Mouse (Mus musculus): Measurements from ENCODE around the gene Zc3hav1. TPM values are rescaled to one million over a fixed set of nuclear protein-coding genes. Genes with fewer than 3 reads are reported as not detected.

Gene Zc3hav1
- polyA plus RNA-seq, 1 experiment from 2014 or later, result 95.7 TPM

DNA sequence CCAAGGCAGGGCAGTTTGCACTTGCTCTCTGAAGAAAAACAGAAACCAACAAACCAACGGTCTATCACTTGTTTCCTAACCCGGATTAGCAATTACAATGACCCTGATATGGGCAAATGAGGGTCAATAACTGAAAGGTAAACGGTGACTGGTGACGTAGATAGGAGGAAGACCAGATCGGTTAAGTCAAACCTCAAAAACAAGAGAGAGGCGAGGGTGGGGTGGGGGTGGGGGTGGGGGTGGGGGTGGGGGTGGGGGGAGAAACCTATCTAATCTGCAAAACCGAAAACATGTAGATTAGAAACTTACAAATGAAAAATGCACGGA is 11.8 kb downstream of the Zc3hav1 start:
- 23% methylated on average over 6 of the region's 8 CpGs for WGBS (ENCODE audit: missing documents)
- peak overlapping the region; percentile 15; the same call in 1 of the 2 replicates for H3K27ac ChIP-seq
- peaks cover 33% of the 10 kb centered on the region for H3K36me3 ChIP-seq (ENCODE audit: inconsistent target)
- peaks cover 100% of the 10 kb centered on the region for H3K79me2 ChIP-seq (ENCODE audit: inconsistent target)
- peak overlapping the region; percentile 3; the same call in 1 of the 2 replicates for H3K4me3 ChIP-seq (ENCODE audit: inconsistent target)

DNA sequence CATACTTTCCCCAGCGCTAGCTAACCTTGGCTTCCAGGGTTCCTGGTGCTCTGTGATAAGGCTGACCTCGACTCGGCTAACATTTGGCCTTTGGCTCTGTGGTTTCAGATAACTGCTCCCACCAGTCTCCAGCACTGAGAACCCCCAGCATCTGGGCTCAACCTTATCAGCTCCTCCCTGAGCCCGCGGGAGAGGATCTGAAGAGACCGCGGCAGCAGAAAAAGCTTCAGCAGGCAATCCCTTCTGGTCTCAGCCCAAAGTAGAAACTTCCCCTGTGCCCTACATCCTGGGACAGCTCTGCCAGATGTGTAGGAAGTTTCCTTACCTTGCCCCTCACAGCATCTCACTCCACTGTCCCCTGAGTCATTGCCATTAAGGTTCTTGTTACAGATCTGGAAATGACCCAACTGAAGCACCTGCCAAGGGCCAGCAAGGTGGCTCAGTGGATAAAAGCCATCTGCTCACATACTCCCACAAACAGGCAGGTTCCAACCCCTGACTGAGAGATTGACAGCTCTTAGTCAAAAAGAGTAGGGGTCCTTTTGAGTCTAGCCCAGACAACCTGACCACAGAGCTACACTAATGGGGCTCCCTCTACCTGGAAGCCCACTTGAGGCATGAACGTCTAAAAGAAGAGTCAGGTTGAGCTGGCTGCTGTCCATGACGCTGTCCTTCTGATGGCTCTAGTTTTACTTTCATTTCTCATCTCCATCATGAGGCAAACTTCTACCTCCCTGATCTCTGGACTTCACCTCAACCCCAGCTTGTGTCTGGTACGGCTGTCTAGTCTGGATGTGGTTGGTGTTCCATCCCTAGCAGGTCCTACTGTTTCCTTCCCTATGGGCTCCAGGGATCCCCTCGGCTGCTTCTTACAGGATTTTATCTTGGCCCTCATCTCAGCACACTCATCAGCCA is 12.4 kb downstream of the Zc3hav1 start:
- peaks cover 100% of the 10 kb centered on the region for H3K79me2 ChIP-seq (ENCODE audit: inconsistent target)
- 15% methylated on average over 11 of the region's 11 CpGs for WGBS (ENCODE audit: missing documents)
- H3K4me3 ChIP-seq (ENCODE audit: inconsistent target), result peak overlapping the region; percentile 3; the same call in 1 of the 2 replicates
- peaks cover 32% of the 10 kb centered on the region for H3K36me3 ChIP-seq (ENCODE audit: inconsistent target)
- peak overlapping the region; percentile 15; the same call in 1 of the 2 replicates for H3K27ac ChIP-seq

DNA sequence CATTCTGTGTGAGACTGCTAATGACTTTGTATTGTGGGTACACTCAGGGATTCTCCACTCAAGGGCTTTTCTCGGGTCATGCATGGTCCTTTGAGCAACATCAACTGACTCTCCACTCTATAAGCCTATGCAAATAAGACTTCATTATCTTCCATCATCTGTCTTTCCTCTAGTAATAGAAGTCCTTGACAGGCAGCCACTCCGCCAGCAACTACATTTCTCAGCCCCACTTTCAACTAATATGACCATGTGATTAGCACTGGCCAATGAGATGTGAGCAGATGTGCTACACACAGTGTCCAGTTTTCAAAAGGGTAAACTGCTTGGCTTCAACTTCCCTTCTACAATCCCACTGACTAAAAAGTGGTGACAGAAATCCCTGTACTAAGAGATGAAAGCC is 15.3 kb downstream of the Zc3hav1 start:
- peaks cover 100% of the 10 kb centered on the region for H3K79me2 ChIP-seq (ENCODE audit: inconsistent target)
- peaks cover 55% of the 10 kb centered on the region for H3K36me3 ChIP-seq (ENCODE audit: inconsistent target)
- no peak overlapping the region for H3K4me3 ChIP-seq (ENCODE audit: inconsistent target)
- no peak overlapping the region for H3K27ac ChIP-seq
- 97% methylated on average over 2 of the region's 2 CpGs for WGBS (ENCODE audit: missing documents)

DNA sequence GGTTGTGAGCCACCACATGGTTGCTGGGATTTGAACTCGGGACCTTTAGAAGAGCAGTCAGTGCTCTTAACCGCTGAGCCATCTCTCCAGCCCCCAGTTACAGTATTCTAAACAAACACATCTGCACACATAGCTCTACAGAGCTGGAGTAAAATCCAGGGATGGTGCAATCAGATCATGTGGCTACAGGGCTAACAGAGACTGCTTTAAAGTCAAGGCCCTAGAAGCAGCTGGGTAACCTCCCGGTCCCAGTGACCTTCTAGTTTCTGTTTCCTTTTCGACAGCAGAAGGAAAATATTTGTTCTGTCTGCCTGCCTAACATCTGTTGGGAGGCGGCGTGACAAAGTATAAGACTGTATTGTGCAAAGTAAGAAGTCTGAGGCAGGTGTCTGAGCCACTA is 16.5 kb downstream of the Zc3hav1 start:
- 72% methylated on average over 6 of the region's 6 CpGs for WGBS (ENCODE audit: missing documents)
- Histone ChIP-seq H3K4me3 (ENCODE audit: inconsistent target) (no peak overlapping the region), H3K36me3 (ENCODE audit: inconsistent target) (peaks cover 65% of the 10 kb centered on the region), H3K27ac (no peak overlapping the region), H3K79me2 (ENCODE audit: inconsistent target) (peaks cover 100% of the 10 kb centered on the region)

DNA sequence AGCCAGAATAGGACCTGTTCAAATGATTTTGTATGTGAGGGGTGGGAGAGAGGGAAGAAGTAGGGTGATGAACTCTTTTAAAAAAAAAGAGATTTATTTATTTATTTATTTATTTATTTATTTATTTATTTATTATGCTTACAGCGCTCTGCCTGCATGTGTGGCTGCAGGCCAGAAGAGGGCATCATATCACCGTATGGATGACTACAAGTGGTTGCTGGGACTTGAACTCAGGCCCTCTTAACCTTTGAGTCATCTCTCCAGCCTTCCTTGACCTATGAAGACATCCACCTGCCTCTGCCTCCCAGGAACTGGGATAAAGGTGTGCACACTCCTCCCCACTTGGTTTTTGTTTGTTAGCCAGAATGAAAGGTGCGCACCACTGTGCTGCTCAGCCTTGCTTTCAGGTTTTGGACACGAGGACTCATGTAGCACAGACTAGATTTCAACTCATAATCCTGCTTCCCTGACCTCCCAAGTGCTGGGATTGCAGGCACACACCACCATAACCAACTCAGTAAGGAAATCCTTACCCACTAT is 17.2 kb downstream of the Zc3hav1 start:
- WGBS (ENCODE audit: missing documents), result 86% methylated on average over 4 of the region's 4 CpGs
- H3K4me3 ChIP-seq (ENCODE audit: inconsistent target), result no peak overlapping the region
- H3K79me2 ChIP-seq (ENCODE audit: inconsistent target), result peaks cover 100% of the 10 kb centered on the region
- H3K27ac ChIP-seq, result no peak overlapping the region
- H3K36me3 ChIP-seq (ENCODE audit: inconsistent target), result peaks cover 72% of the 10 kb centered on the region

DNA sequence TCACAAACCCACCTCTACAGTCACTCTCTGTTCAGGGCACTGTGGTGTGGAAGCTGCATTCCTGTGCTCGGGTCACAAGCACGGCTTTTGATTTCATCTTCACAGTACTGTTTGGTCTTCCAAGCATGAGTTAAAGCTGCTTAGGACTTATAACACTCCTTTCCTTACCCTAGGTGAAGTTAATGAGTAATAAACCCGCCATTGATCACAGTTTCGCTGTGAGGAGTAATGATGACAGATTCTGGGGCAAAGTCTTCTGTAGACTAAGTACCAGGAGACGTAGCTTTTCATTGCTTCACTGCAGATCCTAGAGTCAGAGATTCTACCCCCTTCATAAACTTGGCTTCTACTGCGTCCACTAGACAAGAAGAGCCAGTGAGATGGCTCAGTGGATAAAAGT is 19.1 kb downstream of the Zc3hav1 start:
- no peak overlapping the region for H3K27ac ChIP-seq
- peaks cover 98% of the 10 kb centered on the region for H3K79me2 ChIP-seq (ENCODE audit: inconsistent target)
- H3K36me3 ChIP-seq (ENCODE audit: inconsistent target), result peaks cover 83% of the 10 kb centered on the region
- 95% methylated on average over 6 of the region's 6 CpGs for WGBS (ENCODE audit: missing documents)
- no peak overlapping the region for H3K4me3 ChIP-seq (ENCODE audit: inconsistent target)

DNA sequence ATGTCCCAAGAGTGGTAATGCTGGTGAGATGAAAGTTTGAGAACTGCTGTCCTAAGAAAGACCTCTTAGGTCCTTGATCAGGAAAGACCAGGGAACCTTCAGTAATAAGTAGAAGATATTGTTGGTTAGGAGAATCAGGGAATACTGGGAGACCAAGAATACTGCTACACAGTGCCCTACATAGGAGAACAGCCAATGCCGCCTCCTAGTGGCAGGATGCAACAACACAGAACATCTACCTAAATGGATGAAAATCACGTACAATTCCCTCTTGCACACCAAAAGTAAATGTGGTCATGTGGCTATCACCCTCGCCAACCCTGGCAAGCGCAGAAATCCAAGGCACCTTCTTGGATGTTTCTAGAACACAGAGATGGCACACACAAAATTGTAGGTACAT is 27.8 kb downstream of the Zc3hav1 start:
- Histone ChIP-seq H3K4me3 (ENCODE audit: inconsistent target) (no peak overlapping the region), H3K79me2 (ENCODE audit: inconsistent target) (peaks cover 64% of the 10 kb centered on the region), H3K36me3 (ENCODE audit: inconsistent target) (peaks cover 94% of the 10 kb centered on the region), H3K27ac (no peak overlapping the region)
- WGBS (ENCODE audit: missing documents), result 92% methylated on average over 4 of the region's 4 CpGs

DNA sequence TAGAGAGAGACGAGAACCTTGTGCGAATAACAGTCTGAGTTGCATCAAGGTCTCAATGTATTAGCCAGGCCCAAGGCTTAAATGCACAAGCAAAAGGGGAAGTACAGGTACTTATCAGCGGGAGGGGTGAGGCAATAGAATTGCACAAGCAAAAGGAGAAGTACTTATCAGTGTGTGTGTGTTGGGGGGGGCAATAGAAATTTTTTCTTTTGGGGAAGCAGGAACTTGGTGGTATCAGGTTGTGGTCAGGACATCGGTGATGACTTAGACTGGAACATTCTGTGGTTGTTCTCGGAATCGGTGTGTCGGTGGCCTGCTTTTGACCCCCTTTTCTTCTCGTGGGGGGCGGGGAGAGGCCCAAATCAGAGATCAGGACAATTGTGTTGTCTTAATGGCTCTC is 33.8 kb downstream of the Zc3hav1 start:
- Histone ChIP-seq H3K79me2 (ENCODE audit: inconsistent target) (peaks cover 57% of the 10 kb centered on the region), H3K4me3 (ENCODE audit: inconsistent target) (no peak overlapping the region), H3K27ac (no peak overlapping the region), H3K36me3 (ENCODE audit: inconsistent target) (peaks cover 93% of the 10 kb centered on the region)
- 77% methylated on average over 9 of the region's 9 CpGs for WGBS (ENCODE audit: missing documents)

DNA sequence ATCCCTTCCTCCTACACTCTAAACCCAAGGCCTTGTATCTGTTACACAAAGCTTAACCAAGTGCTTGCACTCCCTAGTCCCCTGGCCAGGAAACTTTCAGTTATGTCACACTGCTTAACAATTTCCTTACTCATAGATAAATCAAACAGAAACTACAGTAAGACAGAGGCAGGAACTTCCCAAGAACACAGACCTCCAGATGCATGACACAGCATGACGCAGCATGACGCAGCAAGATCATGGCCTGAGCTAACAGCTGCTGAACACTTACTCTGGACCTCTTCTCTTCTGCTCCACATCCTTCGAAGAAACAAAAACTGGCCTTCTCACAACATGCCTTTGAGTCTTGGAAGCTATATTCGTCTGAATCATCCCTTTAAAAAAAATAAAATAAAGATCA is 38.4 kb downstream of the Zc3hav1 start:
- no peak overlapping the region for H3K27ac ChIP-seq
- 99% methylated on average over 4 of the region's 4 CpGs for WGBS (ENCODE audit: missing documents)
- peaks cover 84% of the 10 kb centered on the region for H3K79me2 ChIP-seq (ENCODE audit: inconsistent target)
- H3K36me3 ChIP-seq (ENCODE audit: inconsistent target), result peaks cover 92% of the 10 kb centered on the region
- no peak overlapping the region for H3K4me3 ChIP-seq (ENCODE audit: inconsistent target)

DNA sequence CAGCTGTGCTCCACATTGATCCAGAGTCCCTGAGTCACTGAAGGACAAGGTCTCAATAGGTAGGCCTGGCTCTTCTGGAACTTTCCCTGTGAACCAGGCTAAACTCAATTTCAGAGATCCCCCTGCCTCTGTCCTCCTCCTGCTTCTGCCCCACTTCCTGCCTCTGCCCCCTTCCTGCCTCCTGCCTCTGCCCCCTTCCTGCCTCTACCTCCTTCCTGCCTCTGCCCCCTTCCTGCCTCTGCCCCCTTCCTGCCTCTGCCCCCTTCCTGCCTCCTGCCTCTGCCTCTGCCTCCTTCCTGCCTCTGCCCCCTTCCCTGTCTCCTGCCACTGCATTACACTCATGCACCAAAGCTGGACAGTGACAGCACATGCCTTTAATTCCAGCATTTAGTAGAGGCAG is 44.7 kb downstream of the Zc3hav1 start:
- peaks cover 100% of the 10 kb centered on the region for H3K36me3 ChIP-seq (ENCODE audit: inconsistent target)
- H3K4me3 ChIP-seq (ENCODE audit: inconsistent target), result no peak overlapping the region
- H3K27ac ChIP-seq, result no peak overlapping the region
- H3K79me2 ChIP-seq (ENCODE audit: inconsistent target), result peaks cover 32% of the 10 kb centered on the region; the same call in 1 of the 2 replicates

DNA sequence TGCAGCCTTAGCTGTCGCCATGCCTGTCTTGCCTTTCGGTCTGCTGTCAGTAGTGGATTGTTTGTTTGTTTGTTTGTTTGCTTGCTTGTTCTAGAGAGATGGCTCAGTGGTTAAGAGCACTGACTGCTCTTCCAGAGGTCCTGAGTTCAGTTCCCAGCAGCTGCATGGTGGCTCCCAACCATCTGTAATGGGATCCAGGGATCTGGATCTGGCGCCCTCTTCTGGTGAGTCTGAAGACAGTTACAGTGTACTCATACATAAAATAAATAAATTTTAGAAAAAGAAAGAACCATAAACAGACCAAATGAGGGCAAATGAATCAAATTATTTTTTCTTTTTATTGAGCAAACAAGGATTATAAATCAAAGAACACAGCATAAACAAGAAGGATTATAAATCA is 49.4 kb downstream of the Zc3hav1 start:
- 100% methylated on average over 3 of the region's 3 CpGs for WGBS (ENCODE audit: missing documents)
- Histone ChIP-seq H3K79me2 (ENCODE audit: inconsistent target) (no peaks in the 10 kb centered on the region), H3K36me3 (ENCODE audit: inconsistent target) (peaks cover 58% of the 10 kb centered on the region), H3K4me3 (ENCODE audit: inconsistent target) (no peak overlapping the region), H3K27ac (no peak overlapping the region)

DNA sequence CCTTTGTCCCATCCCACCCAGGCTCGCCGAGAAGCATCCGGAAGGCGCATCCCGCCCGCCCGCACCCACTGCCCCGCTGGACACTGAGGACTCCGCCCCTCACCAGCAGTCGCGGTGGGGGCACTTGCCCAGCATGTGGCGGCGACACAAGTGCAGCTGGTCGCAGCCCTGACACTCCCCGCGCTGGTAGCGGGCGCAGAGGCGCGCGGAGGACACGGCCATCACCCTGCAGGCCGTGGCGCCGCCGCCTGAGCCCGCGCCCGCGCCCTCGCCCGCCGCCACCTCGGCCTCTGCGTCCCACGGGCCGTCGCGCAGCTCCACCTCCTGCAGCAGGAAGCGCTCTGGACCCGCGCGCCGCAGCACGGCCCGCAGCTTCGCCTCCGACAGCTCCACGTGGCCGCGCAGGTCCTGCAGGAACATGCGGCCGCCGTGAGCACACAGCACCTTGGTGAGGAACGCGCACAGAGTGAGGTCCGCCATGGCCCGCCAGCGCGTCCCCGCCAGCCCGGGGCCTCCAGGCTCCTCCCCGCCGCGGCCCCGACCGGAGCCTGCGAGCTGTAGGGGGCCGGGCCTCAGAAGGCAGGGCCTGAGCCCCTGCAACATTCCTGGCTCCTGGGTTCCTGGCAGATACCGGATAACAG is 55.5 kb downstream of the Zc3hav1 start, which contains the start of gene Zc3hav1l:
TSS of gene Zc3hav1l (minus strand) at position 499 of the 641 bp plus-strand sequence.
- Histone ChIP-seq H3K27ac (no peak within 1 kb of the TSS), H3K4me3 (ENCODE audit: inconsistent target) (peak within 1 kb of the TSS; percentile 33), H3K79me2 (ENCODE audit: inconsistent target) (no peaks in the 10 kb centered on the region), H3K36me3 (ENCODE audit: inconsistent target) (no peaks in the 10 kb centered on the region)
- WGBS (ENCODE audit: missing documents), result under 1% methylated on average over 69 of the region's 70 CpGs

DNA sequence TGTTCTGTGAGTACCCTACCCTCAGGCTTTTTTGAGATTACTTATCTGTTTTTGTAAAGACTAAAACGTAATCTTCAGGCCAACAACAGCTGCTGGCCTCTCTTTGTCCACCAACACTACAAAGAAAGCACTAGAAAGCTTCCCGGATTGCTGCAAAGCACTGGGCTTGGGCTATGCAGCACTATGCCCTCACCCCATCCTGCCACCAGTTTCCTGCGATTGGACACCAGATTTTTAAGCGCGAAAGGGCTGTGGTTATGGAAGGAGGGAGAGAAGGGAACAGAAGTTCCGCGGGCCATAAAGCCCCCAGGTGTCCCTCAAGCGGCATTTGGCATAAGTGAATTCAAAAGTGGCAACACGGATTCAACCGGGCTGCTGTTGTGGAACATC is 56.2 kb downstream of the Zc3hav1 start:
- no peaks in the 10 kb centered on the region for H3K79me2 ChIP-seq (ENCODE audit: inconsistent target)
- 4% methylated on average over 10 of the region's 10 CpGs for WGBS (ENCODE audit: missing documents)
- H3K4me3 ChIP-seq (ENCODE audit: inconsistent target), result peak overlapping the region; percentile 33
- H3K27ac ChIP-seq, result no peak overlapping the region
- no peaks in the 10 kb centered on the region for H3K36me3 ChIP-seq (ENCODE audit: inconsistent target)

DNA sequence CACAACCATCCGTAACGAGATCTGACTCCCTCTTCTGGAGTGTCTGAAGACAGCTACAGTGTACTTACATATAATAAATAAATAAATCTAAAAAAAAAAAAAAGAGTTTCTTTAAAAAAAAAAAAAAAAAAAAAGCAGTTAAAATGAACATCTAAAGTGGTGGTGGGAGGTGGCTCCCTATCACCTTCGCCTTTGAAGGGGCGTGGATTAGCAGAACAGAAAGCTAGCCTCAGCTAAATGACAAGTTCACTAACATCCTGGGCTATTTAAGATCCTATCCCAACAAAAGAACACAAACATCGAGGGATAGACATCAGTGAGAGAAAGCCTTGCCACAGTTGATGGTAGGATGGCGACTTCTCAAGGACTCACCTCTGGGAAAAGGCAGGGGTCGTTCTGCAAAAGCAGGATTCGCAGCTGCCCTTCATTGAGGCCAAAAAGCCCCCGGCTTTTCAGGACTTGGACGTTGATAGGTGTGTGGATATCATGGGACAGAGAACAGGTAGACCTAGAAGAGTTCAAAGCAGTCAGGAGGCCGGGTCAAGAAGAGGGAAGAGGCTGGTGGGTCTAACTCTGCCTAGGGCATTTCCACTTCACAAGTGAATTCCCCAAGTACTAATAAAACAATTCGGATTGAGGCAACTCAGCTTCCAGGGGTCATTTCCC is 56.7 kb downstream of the Zc3hav1 start:
- peak overlapping the region; percentile 33; the same call in 1 of the 2 replicates for H3K4me3 ChIP-seq (ENCODE audit: inconsistent target)
- no peaks in the 10 kb centered on the region for H3K79me2 ChIP-seq (ENCODE audit: inconsistent target)
- no peaks in the 10 kb centered on the region for H3K36me3 ChIP-seq (ENCODE audit: inconsistent target)
- 73% methylated on average over 12 of the region's 12 CpGs for WGBS (ENCODE audit: missing documents)
- no peak overlapping the region for H3K27ac ChIP-seq

Data from macrophage (primary cell).